In genomic region chr9:109122553-109123085, GRCm38 (mm10) we compare ENCODE assay signal across 9 mouse cellular contexts. TPM values are rescaled to one million over a fixed set of nuclear protein-coding genes. Genes with fewer than 3 reads are reported as not detected.
DNase-seq lines count a peak whose midpoint lies in the region; ATAC-seq and TF ChIP-seq lines count a peak whose summit lies in the region.
"Had no signal": no experiment of that assay in that cellular context is flagged by ENCODE, and none has a peak within 500 bp of the region (broad histone marks: within the 10 kb centered on the region; RNA-seq: fewer than 3 reads in every experiment).

No protein-coding gene starts in this region.

- H3K27me3 ChIP-seq in heart, embryonic 11.5 days (ENCODE audit: control insufficient read depth, insufficient read depth, low read length): no peaks in the 10 kb centered on the region
- no peaks in the 10 kb centered on the region for H3K27me3 ChIP-seq in thymus, adult 2 months (ENCODE audit: control insufficient read depth, insufficient read depth, low read length)
- no peaks in the 10 kb centered on the region for H3K27me3 ChIP-seq in lung, postnatal 0 days (replicated peaks; ENCODE audit: insufficient read depth, low read length)

- peak; percentile 35 for DNase-seq in heart, adult 8-10 months (ENCODE audit: low spot score)
- peak; percentile 30 for DNase-seq in thymus, adult 2 months
- no peak for DNase-seq in thymus, adult 18-20 months
- DNase-seq in lung, postnatal 0 days (ENCODE audit: low spot score): peak; percentile 54
- DNase-seq in thymus, postnatal 14 days: peak; percentile 51
- DNase-seq in urinary bladder, postnatal 10 days (ENCODE audit: low spot score): no peak

- 0 out of 2 replicates have a peak, but pooled peaks cover 5% of the 10 kb centered on the region for H3K36me3 ChIP-seq in heart, embryonic 11.5 days (ENCODE audit: control insufficient read depth, insufficient read depth, low read length)
- H3K36me3 ChIP-seq in thymus, adult 2 months (ENCODE audit: control insufficient read depth, insufficient read depth, low read length): no peaks in the 10 kb centered on the region
- H3K36me3 ChIP-seq in lung, postnatal 0 days (ENCODE audit: insufficient read depth, low read length): 0 out of 2 replicates have a peak, but pooled peaks cover 4% of the 10 kb centered on the region

- H3K9me3 ChIP-seq in heart, embryonic 11.5 days (replicated peaks; ENCODE audit: control insufficient read depth, low read length): no peaks in the 10 kb centered on the region
- H3K9me3 ChIP-seq in lung, postnatal 0 days (ENCODE audit: low read length): no peaks in the 10 kb centered on the region

- no peak for TF ChIP-seq POLR2A in thymus, adult 2 months (IDR thresholded peaks at IDR 0.05; ENCODE audit: control insufficient read depth, extremely low read depth, insufficient read depth, low read length, poor library complexity)
- no peak for TF ChIP-seq POLR2A in cortical plate, adult 2 months (IDR thresholded peaks at IDR 0.05; ENCODE audit: extremely low read depth, insufficient read depth, low read length)

- no peak overlapping the region for H3K27ac ChIP-seq in heart, embryonic 11.5 days (ENCODE audit: low read depth, low read length)
- no peak overlapping the region for H3K27ac ChIP-seq in thymus, adult 2 months (ENCODE audit: control insufficient read depth, insufficient read depth, low read length)
- no peak overlapping the region for H3K27ac ChIP-seq in cortical plate, adult 2 months (ENCODE audit: insufficient read depth, low read length)
- no peak overlapping the region for H3K27ac ChIP-seq in lung, postnatal 0 days (ENCODE audit: low read length)

- TF ChIP-seq CTCF in thymus, adult 2 months (IDR thresholded peaks at IDR 0.05; ENCODE audit: borderline replicate concordance, control insufficient read depth, extremely low read depth, insufficient read depth, low read length, poor library complexity): no peak
- TF ChIP-seq CTCF in cortical plate, adult 2 months (IDR thresholded peaks at IDR 0.05; ENCODE audit: extremely low read depth, insufficient read depth, low read length): peak; percentile 31; the same call in 1 of the 2 replicates
- peak; percentile 78 for TF ChIP-seq CTCF in lung, postnatal 0 days (IDR thresholded peaks at IDR 0.05)

- H3K4me1 ChIP-seq in heart, embryonic 11.5 days (ENCODE audit: control insufficient read depth, insufficient read depth, low read length): 0 out of 2 replicates have a peak, but pooled peaks cover 3% of the 10 kb centered on the region
- H3K4me1 ChIP-seq in thymus, adult 2 months (replicated peaks; ENCODE audit: control insufficient read depth, insufficient read depth, low read length): no peaks in the 10 kb centered on the region
- H3K4me1 ChIP-seq in cortical plate, adult 2 months (ENCODE audit: control insufficient read depth, insufficient read depth, low read length): no peaks in the 10 kb centered on the region
- no peaks in the 10 kb centered on the region for H3K4me1 ChIP-seq in lung, postnatal 0 days (ENCODE audit: insufficient read depth, low read depth, low read length)

- H3K4me3 ChIP-seq in heart, embryonic 11.5 days (ENCODE audit: low read depth, low read length): no peak overlapping the region
- no peak overlapping the region for H3K4me3 ChIP-seq in thymus, adult 2 months (ENCODE audit: control insufficient read depth, insufficient read depth, low read length)
- H3K4me3 ChIP-seq in cortical plate, adult 2 months (ENCODE audit: insufficient read depth, low read length): no peak overlapping the region
- no peak overlapping the region for H3K4me3 ChIP-seq in lung, postnatal 0 days (ENCODE audit: low read depth, low read length)

- WGBS in heart, embryonic 11.5 days (ENCODE audit: insufficient replicate concordance): 45% methylated on average over 2 of the region's 2 CpGs
- WGBS in thymus, adult 2 months: 46% methylated on average over 2 of the region's 2 CpGs
- 35% methylated on average over 2 of the region's 2 CpGs for WGBS in lung, postnatal 0 days

- no peak overlapping the region for H3K9ac ChIP-seq in heart, embryonic 11.5 days (ENCODE audit: low read depth, low read length)
- H3K9ac ChIP-seq in lung, postnatal 0 days (replicated peaks; ENCODE audit: low read depth): no peak overlapping the region

- no peak for TF ChIP-seq EP300 in lung, postnatal 0 days (IDR thresholded peaks at IDR 0.05)

- no peak for ATAC-seq in heart, embryonic 11.5 days (replicated peaks; ENCODE audit: insufficient number of reproducible peaks, low FRiP score, low TSS enrichment)
- ATAC-seq in lung, postnatal 0 days: no peak

- no peak overlapping the region for H3K4me2 ChIP-seq in heart, embryonic 11.5 days
- H3K4me2 ChIP-seq in lung, postnatal 0 days (replicated peaks; ENCODE audit: low read depth, low read length): no peak overlapping the region

RNA-seq across cellular contexts. Expression of gene Plxnb1, which starts 27.4 kb away (rescaled TPM):
- total RNA-seq in heart, adult 8-10 months (2022): 10 to 100 TPM; 21.6 to 25.9 (median 22.9) TPM
- 5.5 and 6.8 TPM in 2 replicates for polyA plus RNA-seq in heart, embryonic 11.5 days (2014; fragmentation: Nextera tagmentation; extraction: Ambion mirVana)
- polyA plus RNA-seq in thymus, adult 2 months (2012; rRNA removed): 22.4 and 25.6 TPM in 2 replicates
- polyA plus RNA-seq in cortical plate, adult 2 months (2012; rRNA removed): 30.1 and 30.2 TPM in 2 replicates
- 8.8 and 10.0 TPM in 2 replicates for polyA plus RNA-seq in lung, postnatal 0 days (2015; fragmentation: Nextera tagmentation; extraction: Ambion mirVana)

RNA-seq across cellular contexts. Expression of gene Fbxw21, which starts 39.2 kb away (rescaled TPM):
- total RNA-seq in heart, adult 8-10 months (2022): not detected
- polyA plus RNA-seq in heart, embryonic 11.5 days (2014; fragmentation: Nextera tagmentation; extraction: Ambion mirVana): not detected in 2 replicates
- polyA plus RNA-seq in thymus, adult 2 months (2012; rRNA removed): not detected in 2 replicates
- not detected in 2 replicates for polyA plus RNA-seq in cortical plate, adult 2 months (2012; rRNA removed)
- polyA plus RNA-seq in lung, postnatal 0 days (2015; fragmentation: Nextera tagmentation; extraction: Ambion mirVana): not detected in 2 replicates
- total RNA-seq: hematopoietic stem cell, adult 5-6 weeks had no signal

RNA-seq across cellular contexts. Expression of gene Tma7, which starts 40.2 kb away (rescaled TPM):
- 100 to 1,000 TPM; 220 to 257 (median 236) TPM for total RNA-seq in heart, adult 8-10 months (2022)
- polyA plus RNA-seq in heart, embryonic 11.5 days (2014; fragmentation: Nextera tagmentation; extraction: Ambion mirVana): 776 and 790 TPM in 2 replicates
- 31.4 and 52.2 TPM in 2 replicates for polyA plus RNA-seq in thymus, adult 2 months (2012; rRNA removed)
- 206 and 214 TPM in 2 replicates for polyA plus RNA-seq in cortical plate, adult 2 months (2012; rRNA removed)
- polyA plus RNA-seq in lung, postnatal 0 days (2015; fragmentation: Nextera tagmentation; extraction: Ambion mirVana): 375 and 393 TPM in 2 replicates

RNA-seq across cellular contexts. Expression of gene Ccdc51, which starts 40.3 kb away (rescaled TPM):
- 10 to 100 TPM; 10.5 to 13.4 (median 12.7) TPM for total RNA-seq in heart, adult 8-10 months (2022)
- polyA plus RNA-seq in heart, embryonic 11.5 days (2014; fragmentation: Nextera tagmentation; extraction: Ambion mirVana): 15.5 and 15.8 TPM in 2 replicates
- polyA plus RNA-seq in thymus, adult 2 months (2012; rRNA removed): 11.7 and 11.9 TPM in 2 replicates
- polyA plus RNA-seq in cortical plate, adult 2 months (2012; rRNA removed): 6.2 and 6.3 TPM in 2 replicates
- polyA plus RNA-seq in lung, postnatal 0 days (2015; fragmentation: Nextera tagmentation; extraction: Ambion mirVana): 6.8 and 7.2 TPM in 2 replicates

RNA-seq across cellular contexts. Expression of gene Atrip, which starts 48.7 kb away (rescaled TPM):
- total RNA-seq in heart, adult 8-10 months (2022): 1 to 10 TPM; 8.1 to 9.4 (median 8.5) TPM
- polyA plus RNA-seq in heart, embryonic 11.5 days (2014; fragmentation: Nextera tagmentation; extraction: Ambion mirVana): 18.0 and 18.6 TPM in 2 replicates
- 37.9 and 39.9 TPM in 2 replicates for polyA plus RNA-seq in thymus, adult 2 months (2012; rRNA removed)
- 36.4 and 37.1 TPM in 2 replicates for polyA plus RNA-seq in cortical plate, adult 2 months (2012; rRNA removed)
- polyA plus RNA-seq in lung, postnatal 0 days (2015; fragmentation: Nextera tagmentation; extraction: Ambion mirVana): 11.4 and 12.6 TPM in 2 replicates

Comparison
In these comparisons a context has a peak if more than half of its experiments do, and no peak if none do; other contexts are left out.
1. DNase-seq: peak in heart, adult 8-10 months (single experiment), thymus, adult 2 months (single experiment), lung, postnatal 0 days (single experiment) and thymus, postnatal 14 days (single experiment); none in thymus, adult 18-20 months (0 of 2) and urinary bladder, postnatal 10 days (single experiment).